Mouse (Mus musculus): ENCODE measurements around the gene Spag4. TPM values are rescaled to one million over a fixed set of nuclear protein-coding genes. Genes with fewer than 3 reads are reported as not detected.
A peak's percentile ranks its signal among the peaks of the same experiment; 100 is the strongest.
"Not testable (repeated sequence)": the region's sequence is repeated elsewhere in the genome, so short reads cannot be mapped to it uniquely, and the experiment has no call there.

The Spag4 gene
- total RNA-seq, 4 experiments from 2014 or later, result 0.83 to 1.2 (median 1.2) TPM; not detected in 1

- no peak for DNase-seq (ENCODE audit: low spot score in 2 of 2)
These were observed 45.8 kb downstream of the Spag4 start for GRCm38 (mm10) chr2:156110627-156111357.

DNA sequence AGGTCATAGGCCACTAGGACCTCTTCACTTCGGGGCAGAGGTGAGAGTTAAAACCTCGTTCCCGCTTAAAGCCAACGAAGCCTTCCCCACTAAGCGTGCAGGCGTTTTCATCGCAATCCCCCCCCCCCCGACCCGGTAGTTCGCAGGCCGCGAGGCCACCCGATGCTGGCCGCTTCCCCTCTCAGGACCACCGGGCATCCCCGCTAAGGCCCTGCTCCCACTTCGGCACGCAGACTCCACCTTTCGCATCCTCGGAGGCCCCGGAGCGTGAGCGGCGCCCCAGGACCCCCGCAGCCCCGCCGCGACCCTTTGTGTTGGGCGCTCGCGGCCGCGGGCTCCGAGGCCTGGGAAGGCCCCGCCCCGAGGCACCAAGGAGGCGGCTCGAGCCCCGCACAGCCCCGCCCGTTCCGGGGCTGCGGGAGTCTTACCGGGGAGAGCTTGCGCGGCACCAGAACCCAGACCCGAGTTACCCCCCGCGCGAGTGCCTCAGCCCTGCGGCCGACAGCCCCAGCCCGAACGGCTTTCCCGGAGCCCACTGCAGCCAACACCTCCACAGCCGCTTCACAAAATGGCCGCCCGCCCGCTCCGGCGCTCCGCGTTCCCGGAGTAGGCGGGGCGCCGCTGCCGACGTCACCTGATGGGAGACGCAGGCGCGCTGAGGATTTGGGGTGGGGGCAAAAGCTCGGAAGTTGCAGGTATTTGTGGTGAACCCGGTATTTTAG is 46.5 kb downstream of the Spag4 start, which contains the start of the genes Cpne1 and Rbm12:
TSS of gene Cpne1 (minus strand) at position 608 of the 722 bp plus-strand sequence.
TSS of gene Rbm12 (minus strand) at position 621 of the 722 bp plus-strand sequence.
- DNase-seq (ENCODE audit: low spot score in 2 of 2), result peak; percentile 77 to 83

GRCm38 (mm10) chr2:156112080-156112423 is 47.1 kb downstream of the Spag4 start:
- DNase-seq (ENCODE audit: low spot score in 2 of 2), result not testable (repeated sequence)

DNA sequence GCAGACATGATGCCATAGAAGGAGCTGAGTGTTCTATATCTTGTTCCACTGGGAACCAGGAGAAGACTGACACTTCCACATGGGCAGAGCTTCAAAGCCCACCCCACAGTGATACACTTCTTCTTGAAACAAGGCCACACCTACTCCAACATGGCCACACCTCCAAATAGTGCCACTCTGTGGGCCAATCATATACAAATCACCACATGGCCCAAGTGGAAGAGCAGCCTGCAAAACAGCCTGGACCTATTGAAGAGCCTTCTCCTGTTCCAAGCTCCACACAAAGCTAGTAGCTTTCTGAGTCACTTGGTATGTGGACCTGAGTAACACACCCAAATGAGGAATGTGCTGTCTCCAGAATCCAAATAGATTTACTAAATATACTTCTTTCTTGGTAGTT is 54.6 kb downstream of the Spag4 start:
- no peak for DNase-seq (ENCODE audit: low spot score in 2 of 2)

Other genes starting within 250 kb of the Spag4 start
- gene BC029722, start 245.7 kb upstream of the Spag4 start, total RNA-seq (2022), result 10 to 100 TPM; 23.2 to 31.3 (median 27.6) TPM
- 10 to 100 TPM; 44.3 to 49.9 (median 48.6) TPM for gene Eif6, start 238.2 kb upstream of the Spag4 start, total RNA-seq (2022)
- not detected for gene Fam83c, start 230.3 kb upstream of the Spag4 start, total RNA-seq (2022)
- gene Uqcc1, start 134.9 kb upstream of the Spag4 start, total RNA-seq (2022), result 100 to 1,000 TPM; 154 to 182 (median 168) TPM
- not detected for gene Gm15557, start 124.4 kb upstream of the Spag4 start, total RNA-seq (2022)
- under 1 TPM in 2 of 4 experiments, not detected in 2; 0.16 to 0.19 TPM for gene Gdf5, start 119.8 kb upstream of the Spag4 start, total RNA-seq (2022)
- 1 to 10 TPM; 4.1 to 4.5 (median 4.2) TPM for gene Cep250, start 108.7 kb upstream of the Spag4 start, total RNA-seq (2022)
- under 1 TPM in 2 of 4 experiments, not detected in 2; 0.54 to 0.76 TPM for gene 6430550D23Rik, start 57.2 kb upstream of the Spag4 start, total RNA-seq (2022)
- 10 to 100 TPM; 42.5 to 54.4 (median 49.1) TPM for gene Ergic3, start 57.1 kb upstream of the Spag4 start, total RNA-seq (2022)
- not detected for gene Fer1l4, start 12.2 kb upstream of the Spag4 start, total RNA-seq (2022)
- 10 to 100 TPM in 2 of 4 experiments, 1 to 10 TPM in 2; 5.6 to 13.2 (median 9.8) TPM for gene Cpne1, start 46.8 kb downstream of the Spag4 start, total RNA-seq (2022)
- 1 to 10 TPM; 5.8 to 8.3 (median 6.9) TPM for gene Rbm12, start 46.8 kb downstream of the Spag4 start, total RNA-seq (2022)
- 1 to 10 TPM; 3.5 to 5.2 (median 3.9) TPM for gene Gm28036, start 61.9 kb downstream of the Spag4 start, total RNA-seq (2022)
- gene Romo1, start 78.9 kb downstream of the Spag4 start, total RNA-seq (2022), result 100 to 1,000 TPM; 192 to 289 (median 265) TPM
- gene Nfs1, start 79.0 kb downstream of the Spag4 start, total RNA-seq (2022), result 10 to 100 TPM; 85.7 to 90.2 (median 88.3) TPM
- gene Rbm39, start 115.1 kb downstream of the Spag4 start, total RNA-seq (2022), result 100 to 1,000 TPM in 1 of 4 experiments, 10 to 100 TPM in 3; 71.4 to 105 (median 89.2) TPM
- gene Phf20, start 131.3 kb downstream of the Spag4 start, total RNA-seq (2022), result 10 to 100 TPM; 21.6 to 38.5 (median 29.1) TPM
- gene Cnbd2, start 247.1 kb downstream of the Spag4 start, total RNA-seq (2022), result 1 to 10 TPM in 1 of 4 experiments, under 1 TPM in 3; 0.74 to 1.0 (median 0.85) TPM
- 10 to 100 TPM; 50.0 to 68.3 (median 62.9) TPM for gene Scand1, start 247.5 kb downstream of the Spag4 start, total RNA-seq (2022)

Data from gastrocnemius, adult 8-10 months (tissue).